Mouse (Mus musculus): Measurements from ENCODE around the gene Mapk1ip1l. TPM values are rescaled to one million over a fixed set of nuclear protein-coding genes. Genes with fewer than 3 reads are reported as not detected.

Gene Mapk1ip1l
- total RNA-seq, 1 experiment from 2014 or later = 59.2 TPM

DNA sequence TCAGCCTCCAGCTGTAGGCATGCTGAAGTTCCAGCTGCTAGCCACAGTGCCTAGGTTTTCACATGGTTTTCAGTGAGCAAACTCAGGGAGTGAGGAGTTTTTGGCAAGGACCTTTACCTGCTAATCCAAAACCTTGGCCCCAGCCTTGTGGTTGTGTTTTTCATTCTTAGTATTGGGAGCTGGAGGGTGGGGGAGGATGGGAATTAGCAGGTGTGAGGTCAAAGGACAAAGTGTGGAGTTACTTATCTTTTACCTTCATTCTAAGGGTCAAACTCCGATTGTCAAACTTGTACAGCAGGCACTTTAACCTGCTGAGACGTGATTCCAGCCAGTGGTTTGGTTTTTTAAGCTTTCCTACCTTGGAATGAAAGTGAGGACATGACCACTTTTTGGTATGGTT is 1.8 kb upstream of the Mapk1ip1l start:
- no peak for ATAC-seq (replicated peaks in 1 of 2; ENCODE audit: insufficient read depth in 1 of 2, low FRiP score in 2 of 2, low TSS enrichment in 1 of 2, low read depth in 1 of 2, poor library complexity in 2 of 2, severe bottlenecking in 2 of 2)

DNA sequence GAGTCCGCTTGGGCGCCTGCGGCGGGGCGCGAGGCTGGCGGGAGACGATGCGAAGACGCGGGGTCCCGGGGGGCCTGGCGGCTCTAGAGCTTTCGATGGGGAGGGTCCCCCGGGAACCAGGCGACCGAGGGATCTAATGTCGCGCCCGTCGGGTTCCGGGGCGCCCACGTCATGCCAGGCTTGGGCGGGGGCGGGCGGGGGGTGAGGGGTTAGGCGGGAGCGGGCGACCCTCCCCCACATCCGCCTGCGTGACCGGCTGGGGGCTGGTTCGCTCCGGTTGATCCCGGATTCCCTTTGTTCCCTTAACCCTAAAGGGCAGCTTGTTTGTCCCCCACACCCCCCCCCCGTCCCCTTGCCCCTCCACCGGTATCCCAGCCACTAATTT is 334 bp downstream of the Mapk1ip1l start:
- ATAC-seq (replicated peaks in 1 of 2; ENCODE audit: insufficient read depth in 1 of 2, low FRiP score in 2 of 2, low TSS enrichment in 1 of 2, low read depth in 1 of 2, poor library complexity in 2 of 2, severe bottlenecking in 2 of 2) = no peak

DNA sequence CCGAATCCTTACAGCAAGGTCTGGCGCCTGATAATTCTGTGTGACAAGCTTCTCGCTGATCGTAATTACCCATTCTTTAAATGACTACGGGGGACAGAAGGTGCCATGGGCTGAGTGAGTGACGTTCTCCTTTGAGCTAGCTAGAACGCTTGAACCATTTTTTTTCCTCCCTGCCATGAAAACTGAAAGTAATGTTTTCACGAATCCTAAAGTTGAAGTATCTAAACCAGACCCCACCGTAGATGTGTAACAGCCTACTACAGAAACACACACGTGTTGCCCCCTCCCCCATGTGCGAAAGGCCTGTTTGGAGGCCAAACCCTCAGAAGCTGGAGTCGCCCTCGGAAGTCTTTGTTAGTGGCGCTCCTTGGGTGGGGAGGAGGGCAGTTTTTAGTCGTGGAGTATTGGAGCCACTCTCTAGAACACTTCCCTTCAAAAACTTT is 774 bp downstream of the Mapk1ip1l start:
- ATAC-seq (replicated peaks in 1 of 2; ENCODE audit: insufficient read depth in 1 of 2, low FRiP score in 2 of 2, low TSS enrichment in 1 of 2, low read depth in 1 of 2, poor library complexity in 2 of 2, severe bottlenecking in 2 of 2) = peak; percentile 24 to 40; a peak in 2 of 4 replicates

DNA sequence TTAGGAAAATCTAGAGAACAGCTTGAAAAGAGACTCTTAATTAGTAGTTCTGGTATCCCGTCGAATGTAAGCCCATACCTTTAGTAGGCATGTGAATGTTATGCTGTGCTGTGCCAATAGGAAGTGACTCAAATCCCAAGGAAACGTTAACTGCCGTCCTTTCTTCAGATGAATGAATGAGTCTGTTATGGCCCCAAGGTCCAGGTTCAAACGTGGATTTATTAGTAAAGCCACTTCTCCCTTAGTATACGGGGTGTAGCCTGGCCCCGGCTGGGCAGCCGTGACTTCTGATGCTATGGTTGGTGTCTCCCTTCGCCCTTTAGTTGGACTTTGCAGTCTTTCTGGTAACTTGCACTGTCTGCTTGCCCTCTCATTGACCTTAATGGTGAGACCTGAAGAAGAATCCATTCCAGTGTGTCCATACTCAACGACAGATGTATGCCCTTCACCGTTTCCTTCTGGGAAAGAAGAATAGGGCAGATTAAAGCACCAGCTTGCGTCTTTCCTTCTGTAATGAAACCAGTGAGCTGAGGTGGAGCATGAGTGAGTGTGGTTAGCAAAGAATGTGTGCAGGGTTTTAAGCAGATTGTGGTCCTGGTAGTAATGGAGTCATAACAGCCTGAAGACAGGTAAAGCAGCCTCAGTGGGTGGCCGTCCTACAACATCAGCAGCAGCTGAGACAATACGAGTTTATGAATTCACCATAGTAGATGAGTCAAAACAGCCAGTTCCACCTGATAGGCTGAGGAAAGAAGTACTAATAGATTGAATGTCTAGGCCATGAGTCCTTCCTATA is 5.0 kb downstream of the Mapk1ip1l start:
- no peak for ATAC-seq (replicated peaks in 1 of 2; ENCODE audit: insufficient read depth in 1 of 2, low FRiP score in 2 of 2, low TSS enrichment in 1 of 2, low read depth in 1 of 2, poor library complexity in 2 of 2, severe bottlenecking in 2 of 2)

DNA sequence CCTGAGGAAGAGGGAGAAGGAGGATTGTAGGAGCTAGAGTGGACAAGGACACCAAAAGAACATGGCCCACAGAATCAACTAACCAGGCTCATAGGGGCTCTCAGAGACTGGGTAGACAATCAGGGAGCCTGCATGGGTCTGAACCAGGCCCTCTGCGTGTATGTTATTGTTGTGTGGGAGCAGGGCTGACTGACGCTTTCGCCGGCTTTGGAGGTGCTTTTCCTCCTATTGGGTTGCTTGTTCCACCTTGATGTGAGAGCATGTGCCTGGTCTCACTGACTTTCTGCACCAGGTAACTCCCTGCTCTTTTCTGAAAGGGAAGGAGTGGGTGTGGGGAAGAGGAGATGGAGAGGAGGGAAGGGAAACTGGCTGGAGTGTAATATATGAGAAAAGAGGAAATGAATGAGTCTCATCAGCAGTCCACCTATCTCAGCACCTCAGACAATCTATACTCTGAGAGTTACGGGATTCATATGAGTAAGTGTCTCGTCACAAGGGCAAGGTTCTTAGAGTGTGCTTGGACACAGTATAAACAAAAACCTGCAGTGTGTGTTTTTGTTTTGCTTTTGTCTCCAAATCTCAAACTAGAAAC is 6.8 kb downstream of the Mapk1ip1l start:
- ATAC-seq (replicated peaks in 1 of 2; ENCODE audit: insufficient read depth in 1 of 2, low FRiP score in 2 of 2, low TSS enrichment in 1 of 2, low read depth in 1 of 2, poor library complexity in 2 of 2, severe bottlenecking in 2 of 2) = no peak

DNA sequence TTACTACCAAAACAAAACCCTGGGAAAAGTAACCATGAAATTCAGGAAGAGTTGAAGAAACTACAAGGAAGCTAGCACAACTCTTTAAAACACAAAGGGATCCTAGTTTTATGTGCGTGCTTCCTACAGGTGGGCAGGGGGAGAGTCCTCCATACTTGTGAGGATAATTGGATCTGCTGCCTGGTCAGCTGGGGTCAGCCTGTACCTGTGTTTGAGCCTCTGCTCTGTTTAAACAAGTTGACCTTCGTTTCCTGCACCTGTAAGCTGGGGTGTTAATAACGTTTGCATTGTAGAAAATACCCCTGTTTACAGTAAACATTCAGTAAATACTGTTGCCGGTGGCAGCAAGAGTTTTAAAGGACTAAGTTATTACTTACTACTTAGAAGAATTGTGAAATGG is 7.9 kb downstream of the Mapk1ip1l start:
- ATAC-seq (replicated peaks in 1 of 2; ENCODE audit: insufficient read depth in 1 of 2, low FRiP score in 2 of 2, low TSS enrichment in 1 of 2, low read depth in 1 of 2, poor library complexity in 2 of 2, severe bottlenecking in 2 of 2) = no peak

DNA sequence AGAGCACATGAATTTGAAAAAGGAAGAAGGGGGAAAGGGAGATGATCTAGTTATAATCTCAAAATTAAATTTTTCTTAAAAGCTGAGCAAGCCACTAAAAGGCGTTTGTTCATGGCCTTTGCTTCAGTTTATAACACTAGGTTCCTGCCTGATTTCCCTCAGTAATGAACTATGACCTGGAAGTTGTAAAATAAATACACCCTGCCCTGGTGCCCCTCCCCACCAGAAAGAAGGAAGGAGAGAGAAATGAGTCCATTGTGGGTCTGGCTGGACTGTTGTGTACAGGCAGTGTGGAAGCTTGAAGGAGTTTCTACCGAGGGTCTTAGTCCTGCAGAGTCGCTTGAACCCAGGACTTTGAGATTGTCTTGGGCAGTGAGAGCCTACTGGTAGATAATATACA is 9.6 kb downstream of the Mapk1ip1l start:
- no peak for ATAC-seq (replicated peaks in 1 of 2; ENCODE audit: insufficient read depth in 1 of 2, low FRiP score in 2 of 2, low TSS enrichment in 1 of 2, low read depth in 1 of 2, poor library complexity in 2 of 2, severe bottlenecking in 2 of 2)

DNA sequence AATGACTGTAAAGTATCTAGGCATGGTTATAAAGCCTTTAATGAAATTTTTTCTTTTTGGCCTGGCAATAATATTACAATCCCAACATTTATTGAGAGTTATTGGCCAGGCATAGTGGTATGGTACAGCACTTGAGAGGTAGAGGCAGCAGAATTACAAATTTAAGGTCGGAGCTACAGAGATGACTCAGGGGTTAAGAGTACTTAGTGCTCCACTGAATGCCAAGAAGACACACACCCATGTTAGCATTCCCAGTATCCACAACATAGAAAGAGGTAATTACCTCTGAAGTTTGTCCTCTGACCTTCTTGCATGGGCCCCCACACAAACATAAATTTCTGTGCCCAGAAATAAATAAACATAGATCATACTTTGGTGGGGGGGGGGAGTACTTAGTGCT is 11.0 kb downstream of the Mapk1ip1l start:
- no peak for ATAC-seq (replicated peaks in 1 of 2; ENCODE audit: insufficient read depth in 1 of 2, low FRiP score in 2 of 2, low TSS enrichment in 1 of 2, low read depth in 1 of 2, poor library complexity in 2 of 2, severe bottlenecking in 2 of 2)

DNA sequence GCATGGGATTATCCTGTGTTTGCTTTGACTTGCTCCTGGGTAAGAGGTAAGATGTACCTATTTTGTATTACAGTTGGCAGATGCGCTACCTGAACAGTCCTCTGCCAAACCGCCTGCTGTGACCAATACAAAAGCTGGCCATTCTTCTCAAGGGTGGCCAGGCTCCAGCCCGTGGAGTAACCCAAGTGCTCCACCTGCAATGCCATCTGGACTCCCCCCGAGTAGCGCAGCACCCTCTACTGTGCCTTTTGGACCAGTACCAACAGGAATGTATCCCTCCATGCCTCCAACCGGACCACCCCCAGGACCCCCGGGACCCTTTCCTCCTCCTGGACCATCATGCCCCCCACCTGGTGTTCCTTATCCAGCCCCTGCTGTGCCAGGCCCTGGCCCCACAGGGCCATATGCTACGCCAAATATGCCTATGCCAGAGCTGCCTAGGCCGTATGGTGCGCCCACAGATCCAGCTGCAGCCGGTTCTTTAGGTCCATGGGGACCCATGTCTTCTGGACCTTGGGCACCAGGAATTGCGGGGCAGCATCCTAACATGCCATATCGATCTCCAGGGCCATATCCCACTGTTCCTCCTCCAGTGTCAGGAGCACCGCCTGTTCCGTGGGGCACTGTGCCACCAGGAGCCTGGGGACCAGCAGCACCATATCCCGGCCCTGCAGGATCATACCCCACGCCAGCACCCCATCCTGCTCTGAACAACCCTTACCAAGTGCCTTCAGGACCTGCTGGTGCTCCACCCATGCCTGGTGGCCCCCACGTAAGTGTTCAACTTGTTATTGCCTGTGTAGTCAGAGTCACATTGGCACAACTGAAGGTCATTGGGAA is 12.5 kb downstream of the Mapk1ip1l start:
- no peak for ATAC-seq (replicated peaks in 1 of 2; ENCODE audit: insufficient read depth in 1 of 2, low FRiP score in 2 of 2, low TSS enrichment in 1 of 2, low read depth in 1 of 2, poor library complexity in 2 of 2, severe bottlenecking in 2 of 2)

DNA sequence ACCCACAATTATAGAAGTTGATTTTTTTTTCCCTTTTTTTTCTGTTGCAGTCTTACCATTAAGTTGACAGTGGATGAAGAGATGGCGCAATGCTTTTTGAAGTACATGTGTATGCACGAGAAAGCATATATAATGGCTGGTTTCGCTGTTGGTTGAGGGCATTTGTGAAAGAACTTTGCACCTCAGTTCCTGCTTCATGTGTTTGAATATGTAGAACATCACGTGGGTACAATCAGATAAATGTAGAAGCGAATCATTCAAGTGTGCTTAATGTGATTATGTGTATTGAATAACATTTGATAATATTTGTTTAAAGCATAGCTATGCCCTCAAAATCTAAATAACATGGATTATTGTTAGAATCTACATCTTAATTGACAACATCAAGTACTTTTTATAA is 21.3 kb downstream of the Mapk1ip1l start:
- no peak for ATAC-seq (replicated peaks in 1 of 2; ENCODE audit: insufficient read depth in 1 of 2, low FRiP score in 2 of 2, low TSS enrichment in 1 of 2, low read depth in 1 of 2, poor library complexity in 2 of 2, severe bottlenecking in 2 of 2)

DNA sequence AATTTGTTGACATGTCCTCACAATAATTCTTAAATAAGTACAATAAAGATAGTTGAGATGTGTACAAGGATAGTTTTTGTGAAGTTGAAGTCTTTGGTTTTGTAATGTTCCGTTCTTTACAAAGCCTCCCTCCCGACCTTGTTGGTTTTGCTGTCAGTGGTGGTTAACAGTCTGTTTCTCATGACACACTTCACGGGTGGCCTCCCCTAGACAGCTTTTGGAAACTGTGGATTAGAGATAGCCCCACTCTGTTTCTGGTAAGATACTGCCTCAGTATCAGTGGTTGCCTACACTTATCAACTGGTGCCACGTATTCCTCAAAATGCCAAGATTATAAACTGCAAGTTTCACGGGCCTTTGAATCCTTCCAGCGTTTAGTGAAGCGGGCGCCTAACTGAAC is 23.5 kb downstream of the Mapk1ip1l start:
- ATAC-seq (replicated peaks in 1 of 2; ENCODE audit: insufficient read depth in 1 of 2, low FRiP score in 2 of 2, low TSS enrichment in 1 of 2, low read depth in 1 of 2, poor library complexity in 2 of 2, severe bottlenecking in 2 of 2) = peak in 1 of 2 experiments; percentile 32; a peak in 1 of 4 replicates

DNA sequence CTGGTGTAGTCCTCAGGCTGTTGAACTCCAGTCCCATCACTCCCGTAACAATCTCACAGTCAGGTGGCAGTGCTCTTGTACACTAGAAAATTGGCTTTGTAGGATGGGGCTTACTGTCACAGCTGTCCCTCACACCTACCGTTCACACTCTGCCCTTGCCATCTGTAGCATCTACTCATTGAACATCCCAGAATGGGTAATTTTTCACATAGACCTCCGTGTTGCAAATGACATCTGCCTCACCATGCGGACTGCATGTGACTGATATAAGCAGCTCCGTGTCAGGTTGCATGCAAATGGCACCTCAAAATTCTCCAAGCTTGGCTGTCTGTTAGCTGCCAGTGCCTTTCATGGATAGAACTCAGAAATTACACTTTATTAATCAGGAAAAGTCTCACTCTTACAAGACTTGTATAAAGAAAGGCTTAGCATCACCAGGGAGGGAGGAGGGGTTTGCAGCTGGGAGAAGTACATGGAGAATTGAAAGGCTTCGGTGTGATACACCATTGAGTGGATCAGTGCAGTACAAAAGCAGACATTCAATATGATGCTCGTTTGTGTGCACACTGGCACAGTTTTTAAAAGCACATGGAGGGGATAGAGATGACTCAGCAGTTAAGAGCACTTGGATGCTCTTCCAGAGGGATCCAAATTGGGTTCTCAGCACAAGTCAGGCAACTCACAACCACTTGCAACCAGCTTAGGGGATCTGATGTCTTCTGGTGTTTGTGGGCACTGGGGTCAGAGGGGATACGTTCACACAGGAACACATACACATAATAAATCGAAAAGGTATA is 28.1 kb downstream of the Mapk1ip1l start:
- ATAC-seq (replicated peaks in 1 of 2; ENCODE audit: insufficient read depth in 1 of 2, low FRiP score in 2 of 2, low TSS enrichment in 1 of 2, low read depth in 1 of 2, poor library complexity in 2 of 2, severe bottlenecking in 2 of 2) = no peak

DNA sequence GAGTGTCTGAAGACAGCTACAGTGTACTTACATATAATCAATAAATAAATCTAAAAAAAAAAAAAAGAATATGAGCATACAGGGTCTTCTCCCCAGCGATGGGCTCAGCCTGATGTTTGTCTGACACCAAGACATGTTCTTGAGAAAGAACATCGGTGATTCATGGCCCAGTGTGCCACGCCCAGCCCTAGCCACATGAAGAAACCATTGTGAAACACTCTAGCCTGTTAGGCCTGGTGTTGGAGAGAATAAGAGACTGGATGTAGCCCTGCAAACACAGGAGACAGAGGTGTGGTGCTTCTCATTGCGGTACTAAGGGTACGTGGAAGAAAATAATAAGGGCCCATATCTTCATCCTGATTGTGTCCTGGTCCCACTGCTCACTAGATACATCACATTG is 29.3 kb downstream of the Mapk1ip1l start:
- ATAC-seq (replicated peaks in 1 of 2; ENCODE audit: insufficient read depth in 1 of 2, low FRiP score in 2 of 2, low TSS enrichment in 1 of 2, low read depth in 1 of 2, poor library complexity in 2 of 2, severe bottlenecking in 2 of 2) = peak in 1 of 2 experiments; percentile 21; a peak in 1 of 4 replicates

DNA sequence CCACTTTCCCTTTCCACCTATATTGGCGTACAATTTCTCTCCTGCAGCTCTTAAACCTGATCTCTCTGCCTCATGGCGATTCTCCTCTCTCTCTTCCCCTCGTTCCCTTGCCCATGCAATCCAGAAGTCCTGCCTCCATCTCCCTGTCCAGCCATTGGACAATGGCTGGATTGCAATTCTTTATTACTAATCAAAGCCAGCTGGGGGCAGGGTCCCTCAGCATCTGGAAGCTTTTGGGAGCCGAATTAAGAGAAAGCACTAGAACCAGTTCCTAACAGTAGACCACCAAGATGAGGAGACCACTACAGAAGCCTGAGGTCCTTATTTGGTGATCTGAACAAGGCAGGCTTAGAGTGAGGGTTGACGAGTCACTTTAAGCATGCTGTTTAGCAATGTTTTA is 33.9 kb downstream of the Mapk1ip1l start:
- no peak for ATAC-seq (replicated peaks in 1 of 2; ENCODE audit: insufficient read depth in 1 of 2, low FRiP score in 2 of 2, low TSS enrichment in 1 of 2, low read depth in 1 of 2, poor library complexity in 2 of 2, severe bottlenecking in 2 of 2)

DNA sequence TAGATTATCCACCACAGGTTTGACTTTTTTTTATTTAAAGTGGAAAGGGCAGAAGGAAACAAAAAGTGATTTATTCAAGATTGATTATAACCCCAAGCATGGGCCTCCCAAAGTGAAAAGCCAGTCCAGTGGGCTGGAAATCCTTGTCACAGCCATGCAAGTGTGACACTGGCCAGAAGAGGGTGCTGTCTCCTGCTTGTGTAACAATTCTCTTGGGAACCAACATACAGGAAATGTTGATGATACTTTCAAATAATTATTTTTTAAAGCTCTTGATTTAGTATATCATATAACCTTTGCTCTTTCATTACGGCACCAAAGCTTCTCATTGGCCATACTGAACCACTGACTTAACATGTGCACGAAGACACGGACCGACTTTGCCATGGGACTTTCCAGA is 36.8 kb downstream of the Mapk1ip1l start:
- peak; percentile 62 to 77; a peak in 3 of 4 replicates for ATAC-seq (replicated peaks in 1 of 2; ENCODE audit: insufficient read depth in 1 of 2, low FRiP score in 2 of 2, low TSS enrichment in 1 of 2, low read depth in 1 of 2, poor library complexity in 2 of 2, severe bottlenecking in 2 of 2)

DNA sequence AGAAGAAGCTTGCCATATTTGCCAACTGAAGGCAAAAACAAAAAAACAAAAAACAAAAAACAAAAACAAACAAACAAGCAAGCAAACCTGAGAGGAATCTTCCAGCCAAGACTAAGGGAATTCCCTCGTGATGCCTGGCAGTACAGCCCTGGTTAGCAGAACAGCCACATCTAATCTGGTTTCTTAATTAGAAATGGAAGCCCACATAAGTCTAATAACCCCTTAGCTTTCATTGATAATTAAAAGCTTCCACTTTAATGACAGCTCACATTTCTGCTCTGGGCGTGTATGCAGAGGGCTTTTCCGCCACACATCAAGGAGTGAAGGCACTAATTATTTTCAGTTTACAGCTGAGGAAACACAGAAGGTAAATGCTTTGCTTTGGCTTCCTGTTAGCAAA is 37.2 kb downstream of the Mapk1ip1l start:
- no peak for ATAC-seq (replicated peaks in 1 of 2; ENCODE audit: insufficient read depth in 1 of 2, low FRiP score in 2 of 2, low TSS enrichment in 1 of 2, low read depth in 1 of 2, poor library complexity in 2 of 2, severe bottlenecking in 2 of 2)

DNA sequence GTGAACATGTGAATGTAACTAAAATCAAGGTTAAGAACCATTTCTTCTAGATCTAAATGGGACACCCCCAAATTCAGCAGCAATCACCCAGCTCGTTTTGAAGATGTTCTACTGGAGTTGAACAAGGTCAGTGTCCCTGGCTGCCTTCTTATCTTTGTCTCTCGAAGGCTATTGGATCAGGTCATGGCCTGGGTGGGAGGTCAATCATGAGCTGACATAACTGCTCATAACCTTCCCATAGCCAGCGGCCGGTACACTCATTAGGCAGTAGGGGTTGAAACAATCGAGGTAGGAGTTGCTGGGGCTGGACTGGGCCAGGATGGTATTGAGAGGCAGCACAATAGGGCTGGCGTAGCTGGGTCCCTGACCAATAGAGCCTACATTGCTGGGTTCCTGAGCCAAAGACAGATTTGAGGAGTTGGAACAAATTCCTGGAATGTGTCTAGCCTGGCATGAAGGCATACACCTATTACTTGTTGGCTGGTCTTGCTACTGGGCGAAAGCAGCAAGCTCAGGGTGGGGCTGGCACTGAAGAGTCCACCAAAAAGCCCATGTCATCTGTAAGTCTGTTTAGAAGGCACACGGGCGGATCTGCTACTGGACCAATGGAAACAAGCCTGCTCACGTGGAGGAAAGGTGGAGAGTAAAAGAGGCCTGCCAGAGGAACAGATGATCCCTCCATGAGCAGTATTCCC is 42.3 kb downstream of the Mapk1ip1l start:
- ATAC-seq (replicated peaks in 1 of 2; ENCODE audit: insufficient read depth in 1 of 2, low FRiP score in 2 of 2, low TSS enrichment in 1 of 2, low read depth in 1 of 2, poor library complexity in 2 of 2, severe bottlenecking in 2 of 2) = no peak

Measured in hematopoietic stem cell, adult 5-6 weeks (primary cell).